7 mouse cellular contexts compared by ENCODE assay signal in the genomic region with DNA sequence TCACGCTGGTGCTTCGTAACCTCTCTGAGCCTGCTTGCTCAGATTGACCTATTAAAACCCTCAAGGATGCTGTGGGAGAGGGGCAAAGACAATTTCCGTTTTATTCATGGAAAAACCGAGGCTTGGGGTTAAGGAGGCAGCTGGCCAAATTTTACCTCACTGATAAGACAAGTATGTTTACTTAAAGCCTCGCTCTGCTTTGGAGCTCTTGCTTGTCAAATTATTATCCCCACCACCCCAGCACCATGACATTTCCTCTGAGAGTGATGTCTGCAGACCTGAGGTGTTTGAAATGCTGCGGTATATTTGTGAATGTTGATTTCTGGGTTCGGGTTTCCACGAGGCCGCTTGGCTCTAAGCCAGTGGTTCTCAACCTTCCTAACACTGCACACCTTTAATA. TPM values are rescaled to one million over a fixed set of nuclear protein-coding genes. Genes with fewer than 3 reads are reported as not detected.
DNase-seq lines count a peak whose midpoint lies in the region; ATAC-seq and TF ChIP-seq lines count a peak whose summit lies in the region.

No protein-coding gene starts in this region.

- TF ChIP-seq CTCF in lung, postnatal 0 days (IDR thresholded peaks at IDR 0.05), result no peak

- H3K27ac ChIP-seq in lung, postnatal 0 days (ENCODE audit: low read length), result no peak overlapping the region
- H3K27ac ChIP-seq in forebrain, embryonic 16.5 days (ENCODE audit: low read length), result no peak overlapping the region
- H3K27ac ChIP-seq in limb, embryonic 15.5 days, result peak overlapping the region; percentile 91; the same call in 1 of the 2 replicates

- ATAC-seq in lung, postnatal 0 days, result no peak
- no peak for ATAC-seq in forebrain, embryonic 16.5 days
- ATAC-seq in limb, embryonic 15.5 days (ENCODE audit: insufficient number of reproducible peaks, low FRiP score, low TSS enrichment, low read depth), result no peak

- no peak for TF ChIP-seq EP300 in lung, postnatal 0 days (IDR thresholded peaks at IDR 0.05)

- WGBS in lung, postnatal 0 days, result 13% methylated on average over 9 of the region's 9 CpGs
- WGBS in forebrain, embryonic 16.5 days, result 63% methylated on average over 9 of the region's 9 CpGs
- 44% methylated on average over 9 of the region's 9 CpGs for WGBS in limb, embryonic 15.5 days

- DNase-seq in lung, postnatal 0 days (ENCODE audit: low spot score), result peak; percentile 20
- DNase-seq in lung, postnatal 10 days, result no peak
- no peak for DNase-seq in layer of hippocampus, adult 9-11 months
- no peak for DNase-seq in embryo, embryonic 10.5 days (ENCODE audit: low spot score)
- no peak for DNase-seq in layer of hippocampus, adult 9-10 months (ENCODE audit: low spot score)

- no peaks in the 10 kb centered on the region for H3K36me3 ChIP-seq in lung, postnatal 0 days (ENCODE audit: insufficient read depth, low read length)
- H3K36me3 ChIP-seq in forebrain, embryonic 16.5 days (ENCODE audit: control insufficient read depth, insufficient read depth), result 0 out of 2 replicates have a peak, but pooled peaks cover under 1% of the 10 kb centered on the region
- peaks cover 27% of the 10 kb centered on the region for H3K36me3 ChIP-seq in limb, embryonic 15.5 days

- no peaks in the 10 kb centered on the region for H3K27me3 ChIP-seq in lung, postnatal 0 days (replicated peaks; ENCODE audit: insufficient read depth, low read length)
- no peaks in the 10 kb centered on the region for H3K27me3 ChIP-seq in forebrain, embryonic 16.5 days (replicated peaks; ENCODE audit: control insufficient read depth, insufficient read depth, low read length)
- H3K27me3 ChIP-seq in limb, embryonic 15.5 days, result no peaks in the 10 kb centered on the region

- H3K9ac ChIP-seq in lung, postnatal 0 days (replicated peaks; ENCODE audit: low read depth), result no peak overlapping the region
- H3K9ac ChIP-seq in forebrain, embryonic 16.5 days (replicated peaks; ENCODE audit: low read depth, low read length), result peak overlapping the region; percentile 0; the same call in 1 of the 2 replicates
- H3K9ac ChIP-seq in limb, embryonic 15.5 days, result no peak overlapping the region

- no peak overlapping the region for H3K4me3 ChIP-seq in lung, postnatal 0 days (ENCODE audit: low read depth, low read length)
- no peak overlapping the region; the same call in 1 of the 2 replicates for H3K4me3 ChIP-seq in forebrain, embryonic 16.5 days (replicated peaks; ENCODE audit: low read length)
- H3K4me3 ChIP-seq in limb, embryonic 15.5 days, result peak overlapping the region; percentile 86

- no peaks in the 10 kb centered on the region for H3K9me3 ChIP-seq in lung, postnatal 0 days (ENCODE audit: low read length)
- no peaks in the 10 kb centered on the region for H3K9me3 ChIP-seq in forebrain, embryonic 16.5 days (ENCODE audit: control insufficient read depth, low read length)
- H3K9me3 ChIP-seq in limb, embryonic 15.5 days, result no peaks in the 10 kb centered on the region

- H3K4me2 ChIP-seq in lung, postnatal 0 days (replicated peaks; ENCODE audit: low read depth, low read length), result no peak overlapping the region
- peak overlapping the region; percentile 82 for H3K4me2 ChIP-seq in forebrain, embryonic 16.5 days (ENCODE audit: low read length)
- H3K4me2 ChIP-seq in limb, embryonic 15.5 days, result peak overlapping the region; percentile 71

- H3K4me1 ChIP-seq in lung, postnatal 0 days (ENCODE audit: insufficient read depth, low read depth, low read length), result peaks cover 10% of the 10 kb centered on the region; the same call in 1 of the 2 replicates
- H3K4me1 ChIP-seq in forebrain, embryonic 16.5 days (replicated peaks; ENCODE audit: control insufficient read depth, insufficient read depth, low read length), result peaks cover 24% of the 10 kb centered on the region
- peaks cover 25% of the 10 kb centered on the region for H3K4me1 ChIP-seq in limb, embryonic 15.5 days

RNA-seq across cellular contexts. Expression of gene Cand2, which starts 2.0 kb away (rescaled TPM):
- 2.5 and 3.0 TPM in 2 replicates for polyA plus RNA-seq in lung, postnatal 0 days (2015; fragmentation: Nextera tagmentation; extraction: Ambion mirVana)
- 16.7 and 17.9 TPM in 2 replicates for polyA plus RNA-seq in forebrain, embryonic 16.5 days (2015; fragmentation: Nextera tagmentation; extraction: Ambion mirVana)
- 33.8 and 36.2 TPM in 2 replicates for polyA plus RNA-seq in limb, embryonic 15.5 days (2015; fragmentation: Nextera tagmentation; extraction: Ambion mirVana)

RNA-seq across cellular contexts. Expression of gene Tmem40, which starts 14.2 kb away (rescaled TPM):
- polyA plus RNA-seq in lung, postnatal 0 days (2015; fragmentation: Nextera tagmentation; extraction: Ambion mirVana), result 4.9 and 5.5 TPM in 2 replicates
- polyA plus RNA-seq in forebrain, embryonic 16.5 days (2015; fragmentation: Nextera tagmentation; extraction: Ambion mirVana), result 0.91 TPM in 1 of 2 replicates, not detected in the other
- polyA plus RNA-seq in limb, embryonic 15.5 days (2015; fragmentation: Nextera tagmentation; extraction: Ambion mirVana), result 42.0 and 45.4 TPM in 2 replicates

RNA-seq across cellular contexts. Expression of gene Rpl32, which starts 32.2 kb away (rescaled TPM):
- 1,730 and 1,790 TPM in 2 replicates for polyA plus RNA-seq in lung, postnatal 0 days (2015; fragmentation: Nextera tagmentation; extraction: Ambion mirVana)
- polyA plus RNA-seq in forebrain, embryonic 16.5 days (2015; fragmentation: Nextera tagmentation; extraction: Ambion mirVana), result 1,104 and 1,269 TPM in 2 replicates
- polyA plus RNA-seq in limb, embryonic 15.5 days (2015; fragmentation: Nextera tagmentation; extraction: Ambion mirVana), result 1,698 and 2,211 TPM in 2 replicates
